Mouse (Mus musculus): ENCODE results near the gene Rnf212. TPM values are rescaled to one million over a fixed set of nuclear protein-coding genes. Genes with fewer than 3 reads are reported as not detected.

Rnf212 gene
- polyA plus RNA-seq (2017; shearing (Covaris generic)) = not detected

GRCm38 (mm10) chr5:108774630-108775306, at the start of gene Rnf212:
TSS of gene Rnf212 (minus strand) at chr5:108774982.

GRCm38 (mm10) chr5:108808750-108809149, 34.0 kb upstream of the Rnf212 start, which contains the start of gene Vmn2r8:
TSS of gene Vmn2r8 (minus strand) at chr5:108808850.

DNA sequence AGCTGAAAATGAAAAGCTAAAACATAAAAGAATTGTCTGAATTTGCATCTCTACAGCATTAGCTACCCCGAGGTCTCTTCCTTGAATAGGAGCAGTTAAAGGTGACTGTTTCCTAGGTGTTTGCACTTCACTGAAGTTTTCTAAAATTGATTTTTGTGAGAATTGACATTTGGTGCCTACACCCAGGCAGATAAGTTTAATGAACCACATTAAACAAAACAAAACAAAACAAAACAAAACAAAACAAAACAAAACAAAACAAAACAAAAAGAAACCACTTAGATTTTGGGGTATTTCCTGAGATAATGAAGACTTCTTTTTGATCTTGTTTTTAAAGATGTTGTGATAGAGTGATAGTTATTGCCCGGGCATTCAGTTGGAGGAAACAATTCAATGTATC, 20.5 kb upstream of the Rnf212 start, which contains the start of gene Tmed11:
Tmed11 (minus strand) TSS at position 101 of the 400 bp plus-strand sequence.

GRCm38 (mm10) chr5:108692271-108692670, 82.5 kb downstream of the Rnf212 start, which contains the start of gene Fgfrl1:
TSS of gene Fgfrl1 (plus strand) at chr5:108692382.

Other genes with a start within 250 kb of the Rnf212 start
- not detected for gene Cplx1, start 225.0 kb downstream of the Rnf212 start, polyA plus RNA-seq (2017; shearing (Covaris generic))
- gene Gak, start 145.2 kb downstream of the Rnf212 start, polyA plus RNA-seq (2017; shearing (Covaris generic)) = 162 TPM
- gene Tmem175, start 145.2 kb downstream of the Rnf212 start, polyA plus RNA-seq (2017; shearing (Covaris generic)) = 42.9 TPM
- 47.9 TPM for gene Idua, start 114.7 kb downstream of the Rnf212 start, polyA plus RNA-seq (2017; shearing (Covaris generic))
- gene Dgkq, start 105.3 kb downstream of the Rnf212 start, polyA plus RNA-seq (2017; shearing (Covaris generic)) = 20.9 TPM
- 0.13 TPM for gene Slc26a1, start 99.4 kb downstream of the Rnf212 start, polyA plus RNA-seq (2017; shearing (Covaris generic))
- 1.8 TPM for gene Fgfrl1, start 82.6 kb downstream of the Rnf212 start, polyA plus RNA-seq (2017; shearing (Covaris generic))
- gene Tmed11, start 20.4 kb upstream of the Rnf212 start, polyA plus RNA-seq (2017; shearing (Covaris generic)) = not detected
- not detected for gene Vmn2r8, start 33.9 kb upstream of the Rnf212 start, polyA plus RNA-seq (2017; shearing (Covaris generic))
- gene Vmn2r9, start 77.6 kb upstream of the Rnf212 start, polyA plus RNA-seq (2017; shearing (Covaris generic)) = not detected
- gene Vmn2r10, start 231.5 kb upstream of the Rnf212 start, polyA plus RNA-seq (2017; shearing (Covaris generic)) = not detected